Mouse (Mus musculus) limb, embryonic 14.5 days (tissue): ENCODE measurements at regions not wholly inside any gene's neighbourhood (a gene's known extent, or its start where the extent isn't known, plus 50 kb on each side); places are given as distances from the start of the nearest gene placed in this dataset.

Experiments
- ATAC-seq: fragments of 200-750 bp; cut with Nextera tagmentation; 2 replicates; pipeline ENCODE4 v1.8.0; 2017; ENCODE audit warnings: low read depth, moderate number of reproducible peaks, moderate TSS enrichment; ENCODE audit not compliant: low FRiP score
- DNase-seq: peaks from one replicate; pipeline ENCODE4 v3.0.0-alpha.2; 2015; ENCODE audit warnings: low spot score
- H3K27ac ChIP-seq: fragments of 300-500 bp; sonication (generic); replicated peaks from 2 replicates; pipeline ENCODE4 v1.5.1; 2014; ENCODE audit warnings: low read depth, mild to moderate bottlenecking, low read length, moderate library complexity, mixed read lengths
- H3K27me3 ChIP-seq: fragments of 300-500 bp; sonication (generic); 2 replicates; pipeline ENCODE4 v1.6.1; 2014; ENCODE audit warnings: low read length, mixed read lengths; ENCODE audit not compliant: control insufficient read depth, insufficient read depth
- H3K36me3 ChIP-seq: fragments of 300-500 bp; sonication (generic); 2 replicates; pipeline ENCODE4 v1.6.1; 2014; ENCODE audit warnings: mild to moderate bottlenecking, low read length, moderate library complexity, mixed read lengths; ENCODE audit not compliant: control insufficient read depth, insufficient read depth
- H3K4me1 ChIP-seq: fragments of 300-500 bp; sonication (generic); 2 replicates; pipeline ENCODE4 v1.6.1; 2014; ENCODE audit warnings: antibody characterized with exemption, low read length, mixed read lengths; ENCODE audit not compliant: control insufficient read depth, insufficient read depth
- H3K4me2 ChIP-seq: fragments of 300-500 bp; sonication (generic); replicated peaks from 2 replicates; pipeline ENCODE4 v1.6.1; 2014; ENCODE audit warnings: low read depth, mild to moderate bottlenecking, low read length, moderate library complexity; ENCODE audit not compliant: severe bottlenecking
- H3K4me3 ChIP-seq: fragments of 300-500 bp; sonication (generic); replicated peaks from 2 replicates; pipeline ENCODE4 v1.5.1; 2014; ENCODE audit warnings: low read length
- H3K9ac ChIP-seq: fragments of 300-500 bp; sonication (generic); 2 replicates; pipeline ENCODE4 v1.6.1; 2014; ENCODE audit warnings: mild to moderate bottlenecking, low read depth, low read length, moderate library complexity; ENCODE audit not compliant: severe bottlenecking
- H3K9me3 ChIP-seq: fragments of 300-500 bp; sonication (generic); 2 replicates; pipeline ENCODE4 v1.6.1; 2016; ENCODE audit warnings: low read length; ENCODE audit not compliant: control insufficient read depth
- POLR2A ChIP-seq: fragments of 200-500 bp; IDR thresholded peaks from 2 replicates; pipeline ENCODE4 v1.8.0; 2012; ENCODE audit warnings: inconsistent platforms, mild to moderate bottlenecking, moderate library complexity, borderline replicate concordance; ENCODE audit not compliant: insufficient read depth, insufficient read length; ENCODE audit errors: extremely low read depth
- WGBS: fragments of 180-500 bp; shearing (Covaris S2); extraction: QIAGEN DNeasy Blood & Tissue Kit; methylation state at CpG from one replicate; pipeline ENCODE4 v1.1.7; 2014; 5-methylcytosine and 5-hydroxymethylcytosine counted together

GRCm38 (mm10) chr9:84408260-84409203 is 483.6 kb downstream of the Bckdhb start:
- Histone ChIP-seq H3K36me3 (no peaks in the 10 kb centered on the region), H3K4me2 (no peak overlapping the region), H3K27ac (no peak overlapping the region), H3K4me1 (no peaks in the 10 kb centered on the region), H3K9ac (no peak overlapping the region), H3K9me3 (no peaks in the 10 kb centered on the region), H3K4me3 (no peak overlapping the region), H3K27me3 (no peaks in the 10 kb centered on the region)
- 49% methylated on average over 10 of the region's 10 CpGs for WGBS
- TF ChIP-seq POLR2A: no peak
- no peak for DNase-seq
- no peak for ATAC-seq
